ENCODE assay signal across 28 mouse cellular contexts in the genomic region with DNA sequence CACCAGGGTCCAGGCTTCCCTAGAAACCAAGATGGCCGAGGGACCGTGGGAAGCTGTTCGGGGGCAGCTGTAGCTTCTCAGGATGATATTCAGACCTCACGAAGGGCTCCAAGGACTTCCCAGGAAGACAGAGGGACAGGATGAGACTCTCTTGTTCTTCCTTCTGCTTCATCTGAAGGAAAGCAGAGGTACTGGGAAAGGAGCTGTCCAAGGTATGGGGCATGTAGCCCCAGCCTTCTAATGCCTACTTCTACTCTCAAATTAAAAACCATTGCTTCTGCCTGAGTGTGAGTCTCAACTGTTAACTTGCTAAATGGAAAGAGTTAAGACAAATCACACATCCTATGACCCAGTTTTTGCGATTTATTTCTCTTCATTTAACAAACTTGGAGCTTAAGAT.
DNase-seq lines count a peak whose midpoint lies in the region; ATAC-seq lines count a peak whose summit lies in the region.
"Had no signal": no experiment of that assay in that cellular context is flagged by ENCODE, and none has a peak within 500 bp of the region (broad histone marks: within the 10 kb centered on the region; RNA-seq: fewer than 3 reads in every experiment).

No protein-coding gene starts in this region.

- no peak overlapping the region for H3K4me2 ChIP-seq in embryonic facial prominence, embryonic 11.5 days (ENCODE audit: low read depth, low read length)
- no peak overlapping the region for H3K4me2 ChIP-seq in forebrain, embryonic 14.5 days (ENCODE audit: low read length)
- H3K4me2 ChIP-seq: embryonic facial prominence, embryonic 15.5 days; forebrain, embryonic 15.5 days; heart, embryonic 11.5 days; hindbrain, embryonic 13.5 days; limb, embryonic 15.5 days; liver, embryonic 13.5 days; stomach, embryonic 15.5 days had no signal

- no peak overlapping the region for H3K9ac ChIP-seq in embryonic facial prominence, embryonic 11.5 days (replicated peaks; ENCODE audit: low read length)
- H3K9ac ChIP-seq in forebrain, embryonic 14.5 days (ENCODE audit: low read length): no peak overlapping the region
- H3K9ac ChIP-seq: embryonic facial prominence, embryonic 15.5 days; forebrain, embryonic 15.5 days; hindbrain, embryonic 13.5 days; limb, embryonic 15.5 days; liver, embryonic 13.5 days; stomach, embryonic 15.5 days had no signal

- 57% methylated on average over 5 of the region's 5 CpGs for WGBS in embryonic facial prominence, embryonic 11.5 days
- 65% methylated on average over 5 of the region's 5 CpGs for WGBS in embryonic facial prominence, embryonic 10.5 days
- WGBS in forebrain, embryonic 14.5 days: 66% methylated on average over 5 of the region's 5 CpGs

- H3K4me3 ChIP-seq in embryonic facial prominence, embryonic 11.5 days (ENCODE audit: low read depth, low read length): no peak overlapping the region
- no peak overlapping the region for H3K4me3 ChIP-seq in embryonic facial prominence, embryonic 10.5 days
- H3K4me3 ChIP-seq in forebrain, embryonic 14.5 days (ENCODE audit: low read depth, low read length): no peak overlapping the region
- H3K4me3 ChIP-seq: embryonic facial prominence, embryonic 15.5 days; forebrain, embryonic 15.5 days; gastrocnemius, adult 2 months; hindbrain, embryonic 13.5 days; left cerebral cortex, adult 2 months; limb, embryonic 15.5 days; liver, embryonic 13.5 days; stomach, embryonic 15.5 days had no signal

- DNase-seq in embryonic facial prominence, embryonic 11.5 days (ENCODE audit: low spot score): peak; percentile 54
- no peak for DNase-seq in embryonic facial prominence, embryonic 10.5 days (ENCODE audit: low spot score)
- peak; percentile 30 for DNase-seq in 3T3-L1 (ENCODE audit: low read depth, low spot score)
- DNase-seq in NIH3T3 (ENCODE audit: low read depth): peak; percentile 58
- DNase-seq in embryo, embryonic 11 days: peak; percentile 48
- DNase-seq in cerebellum, postnatal 14 days: no peak
- DNase-seq in left cerebral cortex, adult 8-10 months (ENCODE audit: low spot score in 2 of 2): no peak
- DNase-seq in forebrain, embryonic 14.5 days (ENCODE audit: low spot score): no peak
- DNase-seq: adrenal gland, postnatal 25 days; cerebellum, adult 11-12 months; cerebellum, adult 9-11 months; gastrocnemius, adult 2 months; gastrocnemius, postnatal 36 days; heart, adult 18-20 months; heart, postnatal 36 days; kidney, postnatal 25 days; liver, embryonic 13.5 days; lung, adult 2 months; lung, postnatal 14 days; midbrain, embryonic 14.5 days had no signal

- no peaks in the 10 kb centered on the region for H3K27me3 ChIP-seq in embryonic facial prominence, embryonic 11.5 days (ENCODE audit: control insufficient read depth, insufficient read depth, low read length)
- H3K27me3 ChIP-seq in embryonic facial prominence, embryonic 10.5 days (replicated peaks; ENCODE audit: low read depth, poor library complexity, severe bottlenecking): peaks cover 44% of the 10 kb centered on the region
- no peaks in the 10 kb centered on the region; the same call in 1 of the 2 replicates for H3K27me3 ChIP-seq in forebrain, embryonic 14.5 days (replicated peaks; ENCODE audit: control insufficient read depth, insufficient read depth, low read length)
- H3K27me3 ChIP-seq: forebrain, embryonic 15.5 days; stomach, embryonic 15.5 days had no signal

- no peak overlapping the region for H3K27ac ChIP-seq in embryonic facial prominence, embryonic 11.5 days (replicated peaks; ENCODE audit: low read depth, low read length)
- H3K27ac ChIP-seq in embryonic facial prominence, embryonic 10.5 days (replicated peaks): no peak overlapping the region
- H3K27ac ChIP-seq in forebrain, embryonic 14.5 days (ENCODE audit: low read depth, low read length): no peak overlapping the region
- H3K27ac ChIP-seq: embryonic facial prominence, embryonic 15.5 days; forebrain, embryonic 15.5 days; gastrocnemius, adult 2 months; hindbrain, embryonic 13.5 days; left cerebral cortex, adult 2 months; limb, embryonic 15.5 days; liver, embryonic 13.5 days; stomach, embryonic 15.5 days had no signal

- H3K4me1 ChIP-seq in embryonic facial prominence, embryonic 11.5 days (ENCODE audit: control insufficient read depth, insufficient read depth, low read length): no peaks in the 10 kb centered on the region
- H3K4me1 ChIP-seq in embryonic facial prominence, embryonic 10.5 days: peaks cover 41% of the 10 kb centered on the region
- H3K4me1 ChIP-seq in forebrain, embryonic 14.5 days (ENCODE audit: control insufficient read depth, insufficient read depth, low read length): peaks cover 29% of the 10 kb centered on the region
- H3K4me1 ChIP-seq: liver, embryonic 13.5 days had no signal

- H3K36me3 ChIP-seq in embryonic facial prominence, embryonic 11.5 days (replicated peaks; ENCODE audit: control insufficient read depth, insufficient read depth, low read depth, low read length): no peaks in the 10 kb centered on the region
- no peaks in the 10 kb centered on the region for H3K36me3 ChIP-seq in embryonic facial prominence, embryonic 10.5 days (replicated peaks)
- H3K36me3 ChIP-seq in forebrain, embryonic 14.5 days (ENCODE audit: control insufficient read depth, insufficient read depth, low read length): no peaks in the 10 kb centered on the region
- H3K36me3 ChIP-seq: embryonic facial prominence, embryonic 15.5 days; forebrain, embryonic 15.5 days; hindbrain, embryonic 13.5 days; limb, embryonic 15.5 days; liver, embryonic 13.5 days; stomach, embryonic 15.5 days had no signal

- no peak for ATAC-seq in embryonic facial prominence, embryonic 11.5 days (replicated peaks; ENCODE audit: insufficient number of reproducible peaks, low FRiP score, low TSS enrichment, low read depth)
- no peak for ATAC-seq in forebrain, embryonic 14.5 days
- ATAC-seq: forebrain, embryonic 15.5 days; intestine, postnatal 0 days had no signal

- H3K9me3 ChIP-seq in embryonic facial prominence, embryonic 11.5 days (replicated peaks; ENCODE audit: control insufficient read depth, low read length): no peaks in the 10 kb centered on the region
- no peaks in the 10 kb centered on the region for H3K9me3 ChIP-seq in embryonic facial prominence, embryonic 10.5 days
- H3K9me3 ChIP-seq in forebrain, embryonic 14.5 days (replicated peaks; ENCODE audit: control insufficient read depth, low read length): no peaks in the 10 kb centered on the region
- H3K9me3 ChIP-seq: embryonic facial prominence, embryonic 15.5 days; forebrain, embryonic 15.5 days; hindbrain, embryonic 13.5 days; limb, embryonic 15.5 days; liver, embryonic 13.5 days; stomach, embryonic 15.5 days had no signal

Comparison
In these comparisons a context has a peak if more than half of its experiments do, and no peak if none do; other contexts are left out.
1. DNase-seq: peak in embryonic facial prominence, embryonic 11.5 days (single experiment), 3T3-L1 (single experiment), NIH3T3 (single experiment) and embryo, embryonic 11 days (single experiment); none in embryonic facial prominence, embryonic 10.5 days (single experiment), cerebellum, postnatal 14 days (0 of 2), left cerebral cortex, adult 8-10 months (0 of 2) and forebrain, embryonic 14.5 days (single experiment).